Mouse (Mus musculus) testis, adult 2 months (tissue): ENCODE results near the gene Nfix.

ENCODE experiments used
- CTCF ChIP-seq: fragments of 200-500 bp; IDR thresholded peaks from 2 replicates; pipeline ENCODE4 v1.5.1; 2012; ENCODE audit warnings: low read depth, mild to moderate bottlenecking, inconsistent platforms, low read length, moderate library complexity; ENCODE audit not compliant: control insufficient read depth, insufficient read depth, insufficient replicate concordance
- POLR2A ChIP-seq: fragments of 200-500 bp; IDR thresholded peaks from 2 replicates; pipeline ENCODE4 v1.6.1; 2012; ENCODE audit warnings: low read depth, mild to moderate bottlenecking, inconsistent platforms, low read length, moderate library complexity; ENCODE audit not compliant: control insufficient read depth

- TF ChIP-seq POLR2A (no peak), CTCF (no peak)
These were observed 13.2 kb downstream of the Nfix start for GRCm38 (mm10) chr8:84786801-84787467.
